Mouse (Mus musculus) brain, embryonic 18.5 days (tissue): ENCODE data around the gene Tlx1.

Source experiments
- DNase-seq: peaks from one replicate; pipeline ENCODE4 v3.0.0-alpha.2; 2012; ENCODE audit warnings: low read depth, low spot score

Gene Tlx1

GRCm38 (mm10) chr19:45150490-45151181 lies at the start of gene Tlx1:
TSS of gene Tlx1 (plus strand) at chr19:45150680.
- DNase-seq: no peak

GRCm38 (mm10) chr19:45105591-45105990 lies 44.9 kb upstream of the Tlx1 start:
- DNase-seq: no peak

GRCm38 (mm10) chr19:45106689-45107088 lies 43.8 kb upstream of the Tlx1 start:
- no peak for DNase-seq

- DNase-seq: no peak
Observed at GRCm38 (mm10) chr19:45110681-45111080, 39.8 kb upstream of the Tlx1 start.

GRCm38 (mm10) chr19:45112444-45112843 lies 38.0 kb upstream of the Tlx1 start:
- DNase-seq: no peak

- DNase-seq: no peak
Observed at GRCm38 (mm10) chr19:45113791-45114460, 36.6 kb upstream of the Tlx1 start.

- no peak for DNase-seq
Observed at GRCm38 (mm10) chr19:45114772-45115171, 35.7 kb upstream of the Tlx1 start.

GRCm38 (mm10) chr19:45116798-45117197 lies 33.7 kb upstream of the Tlx1 start:
- no peak for DNase-seq

- no peak for DNase-seq
Observed at GRCm38 (mm10) chr19:45131966-45132628, 18.4 kb upstream of the Tlx1 start.

- DNase-seq: no peak
Observed at GRCm38 (mm10) chr19:45142531-45142930, 7.9 kb upstream of the Tlx1 start.

GRCm38 (mm10) chr19:45143214-45143895 lies 7.1 kb upstream of the Tlx1 start:
- DNase-seq: no peak

- DNase-seq: no peak
Observed at GRCm38 (mm10) chr19:45147071-45147470, 3.4 kb upstream of the Tlx1 start.

GRCm38 (mm10) chr19:45151361-45152182 lies 1.1 kb downstream of the Tlx1 start:
- DNase-seq: no peak

GRCm38 (mm10) chr19:45152183-45152650 lies 1.7 kb downstream of the Tlx1 start:
- no peak for DNase-seq

- DNase-seq: no peak
Observed at GRCm38 (mm10) chr19:45153311-45154058, 3.0 kb downstream of the Tlx1 start.

- DNase-seq: no peak
Observed at GRCm38 (mm10) chr19:45154059-45154386, 3.5 kb downstream of the Tlx1 start.

GRCm38 (mm10) chr19:45154521-45154920 lies 4.0 kb downstream of the Tlx1 start:
- no peak for DNase-seq

- DNase-seq: no peak
Observed at GRCm38 (mm10) chr19:45155141-45155790, 4.8 kb downstream of the Tlx1 start.

GRCm38 (mm10) chr19:45155791-45156186 lies 5.3 kb downstream of the Tlx1 start:
- no peak for DNase-seq

- no peak for DNase-seq
Observed at GRCm38 (mm10) chr19:45156381-45156780, 5.9 kb downstream of the Tlx1 start.
